Mouse (Mus musculus) left cerebral cortex, postnatal 36 days (tissue): ENCODE results near the gene Hoxa6. TPM values are rescaled to one million over a fixed set of nuclear protein-coding genes. Genes with fewer than 3 reads are reported as not detected.

ENCODE experiments used
- DNase-seq, 2 experiments: peaks; one replicate each; pipeline ENCODE4 v3.0.0; 2021 to 2022; ENCODE audit warnings: low spot score in 2 of 2, mixed read lengths in 1 of 2
- intact Hi-C: fragments of 180-260 bp; cut with DNase I; formaldehyde crosslinking; loops from one replicate; pipeline ENCODE4 v1.15.1; 2025
- total RNA-seq, 2 experiments: library from RNA; stranded (reverse); gene quantifications; 2 replicates each; pipeline ENCODE4 v1.2.3; 2021

Hoxa6 gene
- total RNA-seq, 2 experiments from 2014 or later: not detected

GRCm38 (mm10) chr6:52170898-52171223 lies 37.7 kb downstream of the Hoxa6 start:
- no peak for DNase-seq
- intact Hi-C loops: no loop called here

GRCm38 (mm10) chr6:52170166-52170897 lies 38.2 kb downstream of the Hoxa6 start:
- intact Hi-C loops: no loop called here
- no peak for DNase-seq

GRCm38 (mm10) chr6:52169499-52170165 lies 38.9 kb downstream of the Hoxa6 start:
- DNase-seq: no peak
- intact Hi-C loops: loop anchor here (5.0 kb wide), 1 partner anchor 33 kb away; the partner anchor contains the start of gene Hoxa5

GRCm38 (mm10) chr6:52168191-52169055 lies 40.1 kb downstream of the Hoxa6 start:
- no peak for DNase-seq
- intact Hi-C loops: loop anchor here (5.0 kb wide), 1 partner anchor 34 kb away; the partner anchor contains the start of gene Hoxa5

GRCm38 (mm10) chr6:52167736-52168161 lies 40.8 kb downstream of the Hoxa6 start:
- intact Hi-C loops: loop anchor here (5.0 kb wide), 1 partner anchor 35 kb away; the partner anchor contains the start of gene Hoxa5
- DNase-seq: no peak

GRCm38 (mm10) chr6:52167176-52167575 lies 41.3 kb downstream of the Hoxa6 start:
- DNase-seq: no peak
- intact Hi-C loops: loop anchor here (5.0 kb wide), 1 partner anchor 35 kb away; the partner anchor contains the start of gene Hoxa5

- no peak for DNase-seq
- intact Hi-C loops: loop anchor here (5.0 kb wide), 1 partner anchor 36 kb away; the partner anchor contains the start of gene Hoxa5
These were observed 42.0 kb downstream of the Hoxa6 start for GRCm38 (mm10) chr6:52166431-52167077.

- no peak for DNase-seq
- intact Hi-C loops: loop anchor here (5.0 kb wide), 1 partner anchor 37 kb away; the partner anchor contains the start of gene Hoxa5
These were observed 42.8 kb downstream of the Hoxa6 start for GRCm38 (mm10) chr6:52165441-52166370.

GRCm38 (mm10) chr6:52164626-52165440 lies 43.7 kb downstream of the Hoxa6 start, which contains the start of gene Hoxa2:
Gene Hoxa2 (minus strand): TSS chr6:52164831.
- DNase-seq: no peak
- intact Hi-C loops: loop anchor here (5.0 kb wide), 2 partner anchors 37 to 988 kb away; partner anchors contain the start of gene Hoxa5

- intact Hi-C loops: loop anchor here (5.0 kb wide), 1 partner anchor 987 kb away; no protein-coding TSS in a partner anchor
- no peak for DNase-seq
These were observed 44.4 kb downstream of the Hoxa6 start for GRCm38 (mm10) chr6:52164051-52164625.

- intact Hi-C loops: loop anchor here (5.0 kb wide), 1 partner anchor 986 kb away; no protein-coding TSS in a partner anchor
- no peak for DNase-seq
These were observed 45.0 kb downstream of the Hoxa6 start for GRCm38 (mm10) chr6:52163366-52164031.

- no peak for DNase-seq
- intact Hi-C loops: loop anchor here (5.0 kb wide), 1 partner anchor 985 kb away; no protein-coding TSS in a partner anchor
These were observed 45.7 kb downstream of the Hoxa6 start for GRCm38 (mm10) chr6:52162611-52163365.

GRCm38 (mm10) chr6:52162093-52162380 lies 46.5 kb downstream of the Hoxa6 start:
- DNase-seq: no peak
- intact Hi-C loops: loop anchor here (5.0 kb wide), 1 partner anchor 985 kb away; no protein-coding TSS in a partner anchor

- intact Hi-C loops: loop anchor here (5.0 kb wide), 1 partner anchor 984 kb away; no protein-coding TSS in a partner anchor
- no peak for DNase-seq
These were observed 47.0 kb downstream of the Hoxa6 start for GRCm38 (mm10) chr6:52161336-52162092.
